Mouse (Mus musculus) CD8-positive naive resting alpha-beta T cell, adult 2 months (primary cell): ENCODE measurements around the gene S100a14.

ENCODE experiments used
- DNase-seq, 2 experiments: peaks; one replicate each; pipeline ENCODE4 v3.0.0; 2022; ENCODE audit warnings: low read depth in 2 of 2, low spot score in 2 of 2

Gene S100a14

GRCm38 (mm10) chr3:90515789-90516188 lies 10.9 kb upstream of the S100a14 start:
- DNase-seq: no peak

GRCm38 (mm10) chr3:90517711-90518110 lies 8.9 kb upstream of the S100a14 start:
- DNase-seq: no peak

GRCm38 (mm10) chr3:90525421-90525820 lies 1.2 kb upstream of the S100a14 start:
- DNase-seq: peak in 1 of 2 experiments; percentile 11

- no peak for DNase-seq
Measured at GRCm38 (mm10) chr3:90526076-90526475, 580 bp upstream of the S100a14 start.

GRCm38 (mm10) chr3:90527291-90527873 lies 726 bp downstream of the S100a14 start:
- DNase-seq: no peak

- DNase-seq: no peak
Measured at GRCm38 (mm10) chr3:90531713-90532112, 5.1 kb downstream of the S100a14 start.

GRCm38 (mm10) chr3:90535446-90535845 lies 8.8 kb downstream of the S100a14 start:
- no peak for DNase-seq

GRCm38 (mm10) chr3:90537141-90537904 lies 10.7 kb downstream of the S100a14 start, which contains the start of gene S100a16:
Gene S100a16, plus strand, starts transcription at chr3:90537254.
- no peak for DNase-seq

GRCm38 (mm10) chr3:90537905-90538296 lies 11.2 kb downstream of the S100a14 start:
- no peak for DNase-seq

- DNase-seq: no peak
Measured at GRCm38 (mm10) chr3:90540904-90541303, 14.2 kb downstream of the S100a14 start.

- DNase-seq: no peak
Measured at GRCm38 (mm10) chr3:90549676-90550420, 23.2 kb downstream of the S100a14 start.

- no peak for DNase-seq
Measured at GRCm38 (mm10) chr3:90550421-90550790, 23.8 kb downstream of the S100a14 start.

- DNase-seq: no peak
Measured at GRCm38 (mm10) chr3:90552231-90552630, 25.6 kb downstream of the S100a14 start.

GRCm38 (mm10) chr3:90555954-90556353 lies 29.3 kb downstream of the S100a14 start:
- DNase-seq: no peak

- DNase-seq: no peak
Measured at GRCm38 (mm10) chr3:90560008-90560628, 33.5 kb downstream of the S100a14 start, which contains the start of gene S100a3. Gene S100a3, plus strand, starts transcription at chr3:90560578.

GRCm38 (mm10) chr3:90574691-90575090 lies 48.0 kb downstream of the S100a14 start:
- DNase-seq: no peak

- DNase-seq: no peak
Measured at GRCm38 (mm10) chr3:90575320-90575719, 48.7 kb downstream of the S100a14 start.

- no peak for DNase-seq
Measured at GRCm38 (mm10) chr3:90576351-90577001, 49.8 kb downstream of the S100a14 start.
